Comparison of ENCODE assay signal across 20 mouse cellular contexts in genomic region chr4:55860055-55860454, GRCm38 (mm10).
DNase-seq lines count a peak whose midpoint lies in the region; ATAC-seq and TF ChIP-seq lines count a peak whose summit lies in the region.
"Had no signal": no experiment of that assay in that cellular context is flagged by ENCODE, and none has a peak within 500 bp of the region (broad histone marks: within the 10 kb centered on the region; RNA-seq: fewer than 3 reads in every experiment).

No protein-coding gene starts in this region.

- TF ChIP-seq EP300 in CH12.LX (IDR thresholded peaks at IDR 0.05; ENCODE audit: low read length) = peak; percentile 70
- no peak for TF ChIP-seq EP300 in stomach, postnatal 0 days (optimal IDR thresholded peaks at IDR 0.05)

- no peak overlapping the region for H3K9ac ChIP-seq in heart, embryonic 12.5 days
- H3K9ac ChIP-seq in CH12.LX (ENCODE audit: insufficient read depth, low read depth) = no peak overlapping the region
- H3K9ac ChIP-seq in stomach, postnatal 0 days (ENCODE audit: low read length) = no peak overlapping the region
- no peak overlapping the region for H3K9ac ChIP-seq in midbrain, embryonic 16.5 days (ENCODE audit: low read depth, low read length)
- no peak overlapping the region for H3K9ac ChIP-seq in hindbrain, embryonic 12.5 days
- H3K9ac ChIP-seq: heart, embryonic 15.5 days; hindbrain, embryonic 14.5 days had no signal

- no peak for TF ChIP-seq CTCF in CH12.LX (conservative IDR thresholded peaks at IDR 0.05 in 1 of 2, IDR thresholded peaks at IDR 0.05 in 1 of 2; ENCODE audit: low read depth in 2 of 2, low read length in 2 of 2)
- TF ChIP-seq CTCF in stomach, postnatal 0 days (IDR thresholded peaks at IDR 0.05; ENCODE audit: low read depth) = no peak

- H3K27ac ChIP-seq in heart, embryonic 12.5 days (ENCODE audit: poor library complexity, severe bottlenecking) = no peak overlapping the region
- H3K27ac ChIP-seq in CH12.LX (ENCODE audit: insufficient read depth, low read depth) = no peak overlapping the region
- no peak overlapping the region; the same call in none of the 2 replicates for H3K27ac ChIP-seq in stomach, postnatal 0 days (replicated peaks)
- H3K27ac ChIP-seq in midbrain, embryonic 16.5 days (ENCODE audit: low read length) = no peak overlapping the region
- no peak overlapping the region for H3K27ac ChIP-seq in hindbrain, embryonic 12.5 days
- H3K27ac ChIP-seq: embryonic facial prominence, embryonic 10.5 days; gastrocnemius, adult 2 months; heart, embryonic 10.5 days; heart, embryonic 15.5 days; hindbrain, embryonic 14.5 days had no signal

- H3K4me2 ChIP-seq in heart, embryonic 12.5 days = no peak overlapping the region
- no peak overlapping the region for H3K4me2 ChIP-seq in CH12.LX (ENCODE audit: insufficient read depth, low read depth, poor library complexity, severe bottlenecking)
- no peak overlapping the region for H3K4me2 ChIP-seq in stomach, postnatal 0 days (replicated peaks; ENCODE audit: low read depth)
- H3K4me2 ChIP-seq in midbrain, embryonic 16.5 days (ENCODE audit: low read length) = no peak overlapping the region
- H3K4me2 ChIP-seq in hindbrain, embryonic 12.5 days (replicated peaks) = no peak overlapping the region
- H3K4me2 ChIP-seq: heart, embryonic 15.5 days; hindbrain, embryonic 14.5 days had no signal

- no peak for TF ChIP-seq RAD21 in CH12.LX (IDR thresholded peaks at IDR 0.05; ENCODE audit: low read depth, low read length)

- no peaks in the 10 kb centered on the region for H3K4me1 ChIP-seq in heart, embryonic 12.5 days (replicated peaks)
- H3K4me1 ChIP-seq in CH12.LX (ENCODE audit: control insufficient read depth in 1 of 2, insufficient read depth in 2 of 2) = peaks cover 3 to 11% of the 10 kb centered on the region in 2 experiments; a peak in 3 of 4 replicates
- H3K4me1 ChIP-seq in stomach, postnatal 0 days (replicated peaks; ENCODE audit: control insufficient read depth, insufficient read depth) = no peaks in the 10 kb centered on the region
- no peaks in the 10 kb centered on the region for H3K4me1 ChIP-seq in midbrain, embryonic 16.5 days (ENCODE audit: control insufficient read depth, insufficient read depth, low read length)
- H3K4me1 ChIP-seq in hindbrain, embryonic 12.5 days = no peaks in the 10 kb centered on the region
- H3K4me1 ChIP-seq: embryonic facial prominence, embryonic 10.5 days; heart, embryonic 10.5 days; heart, embryonic 15.5 days had no signal

- 59% methylated on average over 2 of the region's 2 CpGs for WGBS in heart, embryonic 12.5 days
- WGBS in stomach, postnatal 0 days = 35% methylated on average over 2 of the region's 2 CpGs
- WGBS in midbrain, embryonic 16.5 days = 65% methylated on average over 2 of the region's 2 CpGs
- WGBS in hindbrain, embryonic 12.5 days = 64% methylated on average over 2 of the region's 2 CpGs

- ATAC-seq in heart, embryonic 12.5 days (ENCODE audit: insufficient number of reproducible peaks, low FRiP score) = no peak
- peak; percentile 86 for ATAC-seq in monocyte, adult 5-6 weeks (replicated peaks; ENCODE audit: insufficient number of reproducible peaks, low FRiP score, low TSS enrichment, poor library complexity, severe bottlenecking)
- peak; percentile 42; the same call in 1 of the 2 replicates for ATAC-seq in stomach, postnatal 0 days (ENCODE audit: low FRiP score, low TSS enrichment)
- no peak for ATAC-seq in midbrain, embryonic 16.5 days
- ATAC-seq in hindbrain, embryonic 12.5 days (ENCODE audit: low FRiP score) = no peak
- ATAC-seq: forebrain, embryonic 14.5 days had no signal

- in situ Hi-C loops in CH12.LX (cut with MboI; ENCODE audit: low pct_ligation_motif_present, low pct_unique_long_range_greater_than_20kb, low sequenced_read_pairs) = no loop called here

- DNase-seq in heart, adult 11 months = peak; percentile 87
- peak; percentile 27 for DNase-seq in CH12.LX (ENCODE audit: extremely low read depth)
- no peak for DNase-seq in stomach, postnatal 0 days (ENCODE audit: low spot score)
- DNase-seq: adrenal gland, adult 8-10 months; adrenal gland, postnatal 36 days; cerebellum, adult 2 months; cerebellum, postnatal 10 days; gastrocnemius, adult 2 months; gastrocnemius, postnatal 25 days; heart, adult 18-20 months; heart, postnatal 14 days had no signal

- TF ChIP-seq POLR2A in CH12.LX (IDR thresholded peaks at IDR 0.05; ENCODE audit: low read depth, low read length) = no peak

- no peaks in the 10 kb centered on the region for H3K79me2 ChIP-seq in CH12.LX (replicated peaks; ENCODE audit: control insufficient read depth, extremely low read depth, insufficient read depth, poor library complexity, severe bottlenecking)

- dilution Hi-C loops in CH12.LX (cut with MboI; ENCODE audit: extremely low pct_ligation_motif_present, extremely low pct_unique_long_range_greater_than_20kb, low sequenced_read_pairs) = no loop called here

- no peaks in the 10 kb centered on the region for H3K36me3 ChIP-seq in heart, embryonic 12.5 days
- no peaks in the 10 kb centered on the region for H3K36me3 ChIP-seq in CH12.LX (replicated peaks in 1 of 2; ENCODE audit: control insufficient read depth in 1 of 2, insufficient read depth in 1 of 2, low read length in 1 of 2)
- H3K36me3 ChIP-seq in stomach, postnatal 0 days (ENCODE audit: control insufficient read depth, insufficient read depth, low read length) = no peaks in the 10 kb centered on the region
- H3K36me3 ChIP-seq in midbrain, embryonic 16.5 days (ENCODE audit: control insufficient read depth, insufficient read depth, low read length) = no peaks in the 10 kb centered on the region
- H3K36me3 ChIP-seq in hindbrain, embryonic 12.5 days = no peaks in the 10 kb centered on the region
- H3K36me3 ChIP-seq: embryonic facial prominence, embryonic 10.5 days; heart, embryonic 10.5 days; heart, embryonic 15.5 days had no signal

- H3K4me3 ChIP-seq in heart, embryonic 12.5 days = no peak overlapping the region
- no peak overlapping the region for H3K4me3 ChIP-seq in CH12.LX (replicated peaks in 1 of 3; ENCODE audit: low read depth in 2 of 3, low read length in 2 of 3, poor library complexity in 1 of 3)
- H3K4me3 ChIP-seq in stomach, postnatal 0 days (ENCODE audit: low read depth, low read length) = no peak overlapping the region
- H3K4me3 ChIP-seq in midbrain, embryonic 16.5 days (ENCODE audit: low read depth, low read length) = no peak overlapping the region
- no peak overlapping the region for H3K4me3 ChIP-seq in hindbrain, embryonic 12.5 days
- H3K4me3 ChIP-seq: embryonic facial prominence, embryonic 10.5 days; gastrocnemius, adult 2 months; heart, embryonic 10.5 days; heart, embryonic 15.5 days had no signal

- no peaks in the 10 kb centered on the region for H3K9me3 ChIP-seq in heart, embryonic 12.5 days (replicated peaks)
- no peaks in the 10 kb centered on the region for H3K9me3 ChIP-seq in CH12.LX (replicated peaks; ENCODE audit: low read length)
- no peaks in the 10 kb centered on the region for H3K9me3 ChIP-seq in stomach, postnatal 0 days (ENCODE audit: control insufficient read depth, low read length)
- no peaks in the 10 kb centered on the region for H3K9me3 ChIP-seq in midbrain, embryonic 16.5 days (replicated peaks; ENCODE audit: control insufficient read depth, low read length, poor library complexity, severe bottlenecking)
- H3K9me3 ChIP-seq in hindbrain, embryonic 12.5 days (replicated peaks) = no peaks in the 10 kb centered on the region
- H3K9me3 ChIP-seq: embryonic facial prominence, embryonic 10.5 days; heart, embryonic 10.5 days; heart, embryonic 15.5 days had no signal

- no peaks in the 10 kb centered on the region for H3K27me3 ChIP-seq in heart, embryonic 12.5 days (replicated peaks)
- no peaks in the 10 kb centered on the region for H3K27me3 ChIP-seq in CH12.LX (replicated peaks)
- no peaks in the 10 kb centered on the region for H3K27me3 ChIP-seq in stomach, postnatal 0 days (ENCODE audit: control insufficient read depth, insufficient read depth, low read length)
- H3K27me3 ChIP-seq in midbrain, embryonic 16.5 days (ENCODE audit: control insufficient read depth, insufficient read depth, low read depth, low read length) = no peaks in the 10 kb centered on the region
- H3K27me3 ChIP-seq in hindbrain, embryonic 12.5 days = no peaks in the 10 kb centered on the region
- H3K27me3 ChIP-seq: heart, embryonic 15.5 days had no signal

TF ChIP-seq in CH12.LX, 34 proteins besides CTCF, POLR2A, EP300 and RAD21:
- no peak for TF ChIP-seq MAFK (IDR thresholded peaks at IDR 0.05; ENCODE audit: insufficient replicate concordance, low read length)
- TF ChIP-seq IRF4 (IDR thresholded peaks at IDR 0.05; ENCODE audit: low read depth, low read length) = peak; percentile 79

Comparison
In these comparisons a context has a peak if more than half of its experiments do, and no peak if none do; other contexts are left out.
1. ATAC-seq: peak in monocyte, adult 5-6 weeks (single experiment) and stomach, postnatal 0 days (single experiment); none in heart, embryonic 12.5 days (single experiment), midbrain, embryonic 16.5 days (single experiment) and hindbrain, embryonic 12.5 days (single experiment).